Mouse (Mus musculus) thymus, postnatal 4 days (tissue): ENCODE data around the gene Dcaf8.

Source experiments
- DNase-seq: peaks from one replicate; pipeline ENCODE4 v3.0.0; 2021

Dcaf8 gene

DNA sequence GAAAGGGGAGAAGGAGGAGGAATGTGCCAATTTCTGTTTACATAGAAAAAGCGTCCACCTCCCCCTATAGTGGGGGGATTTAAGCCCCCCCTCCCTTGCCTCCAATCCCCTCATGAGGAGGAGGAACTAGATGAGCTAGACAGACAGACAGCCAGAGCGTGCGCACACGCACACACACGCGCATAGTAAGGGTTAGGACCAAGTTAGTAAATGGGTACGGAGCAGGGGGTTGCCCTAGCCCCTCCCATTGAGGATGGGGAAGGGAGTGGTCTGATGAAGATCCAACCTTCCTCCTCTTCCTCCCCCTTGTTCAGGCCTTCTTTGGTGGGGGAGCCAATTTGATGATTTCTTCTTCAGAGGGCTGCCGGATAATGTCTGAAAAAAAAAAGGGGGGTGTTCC is 50.4 kb downstream of the Dcaf8 start:
- no peak for DNase-seq

DNA sequence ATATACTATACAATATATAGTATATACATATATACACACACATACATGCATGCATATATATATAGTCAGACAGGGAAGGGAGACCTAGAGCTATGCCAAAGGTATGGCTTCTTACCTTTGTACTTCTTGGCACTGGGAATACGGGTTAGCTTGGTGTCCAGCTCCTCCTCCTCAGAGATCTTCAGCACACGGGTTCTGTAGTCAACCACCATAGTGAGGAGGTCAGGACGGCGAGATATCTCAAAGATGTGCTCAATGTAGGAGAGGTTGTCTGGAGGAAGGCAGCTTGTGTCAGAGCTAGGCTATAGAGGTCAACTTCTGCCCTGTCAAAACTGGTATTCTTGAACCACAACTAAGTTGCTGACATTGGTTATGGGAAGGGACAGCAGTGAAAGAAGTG is 51.1 kb downstream of the Dcaf8 start:
- DNase-seq = no peak

DNA sequence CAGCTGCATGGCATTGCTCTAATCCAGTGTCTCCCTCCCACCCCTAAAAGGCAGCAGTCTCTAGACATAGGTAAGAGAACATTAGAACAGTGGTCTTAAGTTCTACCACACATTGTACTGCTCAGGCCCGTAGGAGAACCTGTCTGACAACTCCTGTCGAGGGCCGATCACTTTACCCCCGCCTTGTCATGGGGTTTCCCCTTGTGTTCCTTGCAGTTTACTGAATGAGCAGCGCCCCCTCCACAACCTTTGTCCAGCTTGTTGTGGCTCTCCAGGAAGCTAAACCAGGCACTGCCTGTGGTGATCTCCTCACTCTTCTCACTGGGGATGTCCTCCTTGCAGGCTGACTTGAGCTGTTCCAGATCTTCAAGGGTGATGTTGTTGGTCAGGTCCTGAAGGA is 52.3 kb downstream of the Dcaf8 start:
- no peak for DNase-seq

DNA sequence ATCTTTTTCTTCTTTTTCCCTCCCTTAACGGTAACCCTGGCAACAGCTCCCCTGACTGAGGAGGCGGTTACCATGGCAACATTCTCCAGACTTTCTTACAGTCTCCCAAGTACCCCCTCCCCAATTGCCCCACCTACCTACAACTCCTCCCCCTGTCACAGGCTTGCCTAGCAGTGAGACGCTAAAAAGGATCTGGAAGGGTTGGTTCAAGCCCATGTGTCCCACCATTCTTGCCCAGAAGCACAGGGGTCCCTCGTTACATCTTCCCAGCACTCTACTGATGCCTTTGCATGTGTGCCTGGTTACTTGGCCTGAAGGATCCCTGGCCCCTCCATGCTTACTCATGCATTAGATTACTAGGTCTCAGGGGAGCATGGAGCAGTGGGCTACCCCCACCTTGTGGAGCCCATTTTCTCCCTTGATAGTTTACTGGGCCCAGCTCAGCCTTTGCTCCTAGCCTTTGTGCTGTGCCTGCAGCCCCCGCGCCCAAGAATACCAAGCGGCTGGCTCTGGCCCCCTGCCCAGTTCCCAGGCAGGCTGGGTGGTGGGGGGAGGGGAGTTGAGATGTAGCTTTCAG is 53.1 kb downstream of the Dcaf8 start:
- no peak for DNase-seq

DNA sequence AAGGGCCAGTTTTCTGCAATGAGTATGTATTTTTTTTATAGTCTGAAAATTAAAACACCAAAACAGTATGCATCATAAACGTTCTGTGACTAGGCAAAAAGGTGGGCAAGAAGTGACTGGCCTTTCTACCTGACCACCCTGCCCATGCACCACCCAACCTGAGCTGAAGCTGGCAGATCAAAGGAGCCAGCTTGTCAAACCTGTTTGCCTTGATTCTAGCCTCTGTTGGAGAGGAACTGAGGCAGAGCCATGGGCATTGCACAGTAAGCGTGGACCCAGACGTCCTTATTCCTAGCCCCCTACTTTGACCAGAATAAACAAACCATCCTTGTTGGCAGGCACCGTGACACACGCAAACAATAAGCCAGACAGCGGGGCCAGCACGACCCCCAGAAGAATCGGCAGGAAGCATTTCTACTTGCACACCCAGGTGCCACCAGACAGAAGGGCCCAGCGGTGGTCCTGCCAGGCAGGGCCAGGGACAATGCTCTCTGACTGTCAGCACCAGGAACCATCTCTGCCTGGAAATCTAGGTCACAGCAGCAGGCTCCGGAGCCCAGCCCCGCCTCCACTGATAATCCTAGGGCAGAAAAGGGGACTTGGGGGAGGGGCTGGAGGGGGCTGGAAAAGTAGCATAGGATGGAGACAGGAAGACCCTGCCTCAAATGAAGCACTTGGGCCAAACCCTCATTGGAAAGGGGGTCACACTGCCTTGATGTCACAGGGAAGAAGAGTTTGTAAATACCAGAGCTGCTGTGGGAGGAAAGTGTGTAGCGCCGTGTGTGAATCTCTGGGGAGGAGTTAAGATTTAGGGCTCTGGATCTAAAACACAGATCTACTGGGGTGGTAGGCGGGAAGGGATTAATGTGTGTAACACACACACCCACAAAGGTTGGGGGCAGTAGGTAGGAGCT is 54.3 kb downstream of the Dcaf8 start:
- DNase-seq = no peak

DNA sequence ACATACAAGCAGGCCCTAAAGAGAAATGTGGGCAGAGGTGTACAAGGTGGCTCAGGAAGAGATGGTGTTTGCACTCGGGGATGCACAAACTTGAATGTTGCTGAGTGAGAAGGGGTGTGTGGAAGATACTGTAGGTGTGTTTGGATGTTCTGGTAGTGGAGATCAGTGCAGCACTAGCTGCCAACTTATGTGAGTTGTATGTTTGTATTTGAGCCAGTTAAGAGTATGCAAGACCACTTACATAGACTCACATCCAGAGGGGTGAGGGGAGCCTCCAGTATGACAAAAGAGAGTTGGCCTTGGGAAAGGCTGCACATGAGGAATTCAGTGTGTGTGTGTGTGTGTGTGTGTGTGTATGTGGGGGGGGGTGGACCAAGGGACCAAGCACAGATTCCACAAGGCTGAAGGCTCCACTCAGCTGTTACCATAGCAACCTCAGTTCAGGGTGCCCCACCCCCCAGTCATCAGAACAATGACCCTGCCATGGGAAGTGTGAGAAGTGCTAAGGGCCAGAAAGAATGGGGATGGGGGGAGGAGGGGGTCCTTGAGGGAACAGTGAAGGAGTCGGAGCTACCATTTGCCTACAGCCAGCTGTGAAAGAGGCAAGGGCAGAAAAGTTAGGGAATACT is 55.1 kb downstream of the Dcaf8 start:
- DNase-seq = no peak

DNA sequence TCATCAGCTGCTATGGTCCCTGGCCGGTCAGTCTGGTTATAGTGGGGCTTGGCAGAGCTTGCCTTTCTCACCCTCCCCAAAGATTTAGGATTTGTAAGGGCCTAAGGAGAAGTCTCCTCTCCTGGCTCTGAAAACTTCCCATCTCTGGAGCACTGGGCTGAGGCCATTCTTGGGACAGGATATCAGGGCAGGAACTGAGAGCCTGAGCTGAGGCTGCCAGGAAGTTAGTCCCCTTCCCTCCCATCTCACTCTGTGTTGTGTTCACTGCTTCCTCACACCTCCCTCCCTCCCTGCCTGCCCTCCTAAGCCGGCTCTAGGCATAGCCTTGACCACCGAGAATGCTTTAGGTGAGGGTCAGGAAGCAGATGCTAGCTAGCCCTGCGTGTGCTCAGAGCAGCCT is 55.7 kb downstream of the Dcaf8 start:
- DNase-seq = no peak

DNA sequence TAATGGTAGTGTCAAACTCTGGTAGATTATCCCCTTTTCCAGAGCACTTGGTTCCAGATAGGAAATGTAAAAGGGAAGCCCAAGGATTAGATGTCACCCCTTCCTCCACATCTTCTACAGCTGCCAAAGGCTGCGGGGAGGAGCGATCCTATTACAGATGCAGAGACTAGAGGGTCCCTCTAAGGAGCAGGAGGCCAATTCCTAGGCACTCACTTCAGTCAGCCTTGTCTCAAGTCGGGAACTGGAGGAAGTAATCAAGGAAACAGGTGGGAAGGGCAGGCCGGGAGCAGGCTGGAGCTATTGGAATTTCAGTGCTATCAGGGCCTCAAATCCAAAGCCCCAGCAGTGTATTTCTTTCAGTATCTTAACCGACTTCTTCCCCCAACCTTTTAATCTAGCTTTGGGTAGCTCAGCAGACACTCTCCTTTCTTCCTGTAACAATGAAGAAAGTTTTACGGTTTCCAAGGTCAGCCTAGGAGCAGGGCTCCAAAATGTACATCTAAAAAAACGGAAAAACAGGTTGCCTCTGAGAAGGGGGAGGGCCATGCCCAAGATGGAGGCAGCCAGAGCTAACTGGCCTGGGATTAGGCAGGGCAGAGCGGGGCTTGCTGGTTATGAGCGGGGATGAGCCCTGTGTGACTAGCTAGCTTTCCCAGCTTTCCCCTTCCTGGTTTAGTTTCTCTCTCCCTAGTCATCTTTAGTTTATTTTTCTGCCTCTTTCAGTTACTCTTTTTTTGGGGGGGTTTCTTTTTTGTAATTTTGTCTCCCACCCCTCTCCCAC is 56.3 kb downstream of the Dcaf8 start:
- DNase-seq = no peak

DNA sequence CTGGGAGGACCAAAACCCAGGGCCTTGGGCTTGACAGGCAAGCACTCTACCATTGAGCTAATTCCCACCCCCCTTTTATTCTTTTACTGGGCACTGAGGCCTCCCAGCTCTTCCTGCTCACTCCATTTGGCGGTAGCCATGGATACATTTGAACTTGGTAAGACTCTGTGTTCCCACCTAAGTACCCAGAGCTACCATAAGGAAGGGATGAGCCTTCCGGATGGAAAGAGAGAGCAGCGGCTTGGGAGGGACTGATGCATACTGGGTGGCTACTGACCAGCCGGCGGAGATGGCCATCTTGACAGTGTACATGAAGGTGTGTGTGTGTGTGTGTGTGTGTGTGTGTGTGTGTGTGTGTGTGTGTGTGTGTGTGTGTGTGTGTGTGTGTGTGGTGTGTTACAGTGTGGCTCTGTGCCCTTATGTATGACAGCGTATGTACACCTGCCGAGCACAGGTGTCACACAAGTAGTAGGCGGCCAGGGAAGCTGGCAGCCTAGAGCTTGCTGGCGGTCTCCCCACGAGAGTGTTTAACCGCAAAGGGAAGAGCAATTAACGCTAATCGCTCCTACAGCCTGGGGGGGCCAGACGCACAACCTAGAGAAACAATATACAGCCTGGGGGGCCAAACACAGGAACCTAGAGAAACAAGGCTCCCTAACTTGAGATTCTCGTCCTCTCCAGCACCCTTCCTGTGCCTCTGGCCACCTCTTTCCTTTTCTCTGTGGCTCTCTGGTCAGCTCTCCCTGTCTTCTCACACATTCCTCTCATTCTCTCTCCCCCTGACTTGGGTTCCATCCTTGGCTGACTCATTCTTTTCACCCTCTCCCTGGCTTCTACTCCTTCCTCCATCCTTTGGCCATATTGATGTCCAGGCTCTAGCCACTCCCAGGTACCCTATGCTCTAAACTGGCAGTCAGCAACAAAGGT is 57.2 kb downstream of the Dcaf8 start:
- DNase-seq = no peak

DNA sequence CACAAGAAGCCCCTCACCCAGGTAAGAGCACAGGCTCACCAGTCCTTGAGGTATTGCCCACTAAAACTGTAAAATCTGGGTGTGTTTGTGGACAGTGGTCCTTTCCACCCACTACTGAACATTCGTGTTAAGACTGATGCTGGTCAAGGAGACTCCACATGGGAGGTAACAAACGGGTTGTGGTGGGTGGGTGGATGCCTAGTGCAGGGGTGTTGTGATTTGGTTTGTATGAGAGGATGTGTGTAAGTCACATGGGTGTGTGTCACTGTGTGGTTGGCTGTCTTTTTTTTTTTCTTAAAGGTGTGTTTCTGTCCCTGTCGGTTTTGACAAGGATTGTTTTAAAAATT is 57.8 kb downstream of the Dcaf8 start:
- DNase-seq = no peak

DNA sequence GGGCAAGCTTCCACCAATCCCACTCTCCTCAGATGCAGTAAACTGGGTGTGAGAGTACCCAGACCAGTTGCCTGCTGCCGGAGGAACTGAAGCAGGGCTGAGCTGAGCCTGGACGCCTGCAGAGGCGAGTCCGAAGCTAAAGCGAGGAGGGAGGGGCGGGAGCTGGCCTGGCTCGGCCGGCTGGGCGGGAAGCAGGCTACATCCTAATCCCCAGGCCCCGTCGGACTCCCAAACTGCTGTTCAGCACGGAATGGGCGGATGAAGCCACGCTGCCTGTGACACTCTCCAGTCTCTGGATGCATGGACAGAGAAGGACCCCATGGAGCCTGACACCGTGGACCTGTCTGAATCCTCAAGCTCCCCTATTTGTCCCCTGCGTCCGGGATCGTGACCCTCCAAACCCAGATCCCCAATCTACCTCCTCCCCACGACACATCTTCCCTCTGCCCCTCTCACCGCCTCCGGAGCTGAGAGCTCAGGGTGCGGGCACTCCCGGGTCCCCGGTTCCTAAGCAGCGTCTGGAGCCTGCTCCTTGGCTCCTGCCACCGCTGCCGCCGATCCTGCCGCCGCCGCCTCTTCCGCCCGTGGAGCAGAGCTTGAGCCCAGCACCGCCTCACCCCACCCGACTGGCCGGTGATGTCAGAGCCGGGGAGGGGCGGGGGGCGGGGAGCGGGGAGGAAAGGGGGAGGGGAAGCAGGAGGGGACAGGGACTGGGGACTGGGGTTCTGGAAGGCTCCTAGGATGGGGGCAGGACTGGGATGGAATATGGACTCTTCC is 58.4 kb downstream of the Dcaf8 start, which contains the start of gene Pea15a:
TSS of gene Pea15a (minus strand) at position 664 of the 777 bp plus-strand sequence.
- peak; percentile 77 for DNase-seq

DNA sequence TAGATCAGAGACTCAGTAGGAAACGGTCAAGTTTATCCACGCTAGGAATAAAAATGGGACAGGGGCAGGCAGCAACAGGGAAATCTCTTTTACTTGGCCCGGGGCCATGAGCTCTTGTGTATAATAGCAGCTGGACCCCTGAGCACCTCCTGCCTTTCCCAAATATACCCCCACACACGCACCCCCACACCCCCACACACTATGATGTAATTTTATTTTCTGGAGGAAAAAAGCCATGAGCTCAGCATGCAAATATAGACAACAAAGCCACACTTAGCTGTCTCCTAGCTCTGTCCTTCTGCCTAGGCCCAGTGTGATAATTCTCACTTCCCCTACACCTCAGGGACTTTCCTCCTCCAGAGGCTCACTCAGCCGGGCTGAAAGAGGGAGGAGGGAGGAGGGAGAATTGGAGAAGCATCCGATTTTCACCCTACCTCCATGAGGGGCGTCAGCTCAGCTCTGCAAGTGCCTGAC is 59.3 kb downstream of the Dcaf8 start:
- no peak for DNase-seq

DNA sequence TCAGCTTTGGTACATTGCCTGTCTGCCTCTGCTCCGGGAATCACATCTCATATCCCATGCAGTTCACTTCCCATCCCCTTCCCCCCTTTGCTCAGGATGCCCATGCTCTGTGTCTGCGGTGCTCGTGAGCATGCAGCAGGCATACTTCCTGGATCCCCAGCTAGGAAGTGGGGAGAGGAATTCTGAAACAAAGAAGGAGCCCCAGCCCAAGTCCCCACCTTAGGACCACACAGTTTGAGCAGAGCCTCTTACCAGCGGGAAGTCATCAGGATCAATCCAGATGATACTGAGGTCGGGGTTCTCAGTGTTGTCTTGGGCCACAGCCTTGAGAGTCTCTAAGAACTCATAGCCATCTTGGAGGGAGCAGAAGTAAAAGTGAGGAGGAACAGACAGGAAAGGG is 64.9 kb downstream of the Dcaf8 start:
- no peak for DNase-seq

DNA sequence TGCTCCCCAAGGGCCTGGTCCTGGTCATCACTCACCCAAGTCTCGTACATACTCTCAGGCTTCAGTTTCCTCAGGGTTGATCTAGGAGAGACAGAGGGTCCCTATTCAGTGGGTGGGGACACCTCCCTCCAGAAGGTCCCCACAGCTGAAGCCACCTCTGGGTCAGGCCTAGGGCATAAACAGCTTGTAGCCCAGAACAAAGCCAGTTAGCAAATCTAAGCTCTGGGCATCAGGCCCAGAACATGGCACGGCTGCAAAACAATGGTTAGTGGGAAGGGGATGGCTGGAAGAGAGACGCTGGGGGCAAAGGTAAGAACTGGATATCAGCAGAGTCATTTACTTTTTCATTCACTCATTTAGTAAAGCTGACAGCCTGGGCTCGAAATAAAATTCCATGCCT is 65.9 kb downstream of the Dcaf8 start:
- no peak for DNase-seq

DNA sequence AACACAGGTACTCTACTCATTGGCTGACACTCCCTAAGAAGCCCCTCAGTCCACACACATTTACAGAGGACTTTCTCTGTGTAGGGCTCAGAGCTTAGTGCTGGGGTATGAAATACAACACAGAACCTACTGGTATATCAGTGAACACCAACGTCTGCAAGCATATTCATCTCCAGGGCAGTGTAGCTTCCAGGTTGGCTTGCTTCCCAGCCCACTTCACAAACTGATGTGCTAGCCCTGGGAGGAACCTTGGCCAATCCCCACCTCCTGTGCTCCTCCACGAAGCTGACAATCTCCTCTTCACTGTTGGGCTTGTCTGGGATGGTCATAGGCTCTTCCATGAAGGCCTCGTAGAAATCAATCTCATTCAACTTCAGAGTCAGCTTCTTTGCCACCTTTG is 66.9 kb downstream of the Dcaf8 start:
- DNase-seq = no peak

DNA sequence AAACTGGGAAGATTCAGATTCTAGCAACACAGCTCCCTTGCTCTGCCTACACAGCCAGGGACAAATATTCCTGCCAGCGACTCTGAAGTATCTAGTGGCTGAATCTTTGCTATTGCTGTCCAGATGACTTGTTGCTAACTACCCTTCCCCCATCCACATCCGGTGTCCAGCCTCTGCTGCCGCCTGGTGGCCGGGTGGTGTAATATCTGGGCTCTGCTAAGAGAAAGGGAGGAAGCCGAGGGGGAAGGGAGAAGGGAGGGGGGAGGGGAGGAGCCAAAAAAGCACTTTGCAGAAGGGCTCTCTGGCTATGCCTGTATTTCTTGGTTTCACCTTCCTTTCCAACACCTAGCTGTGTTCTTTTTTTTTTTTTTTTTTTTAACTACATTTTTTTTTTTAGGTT is 69.3 kb downstream of the Dcaf8 start:
- peak; percentile 94 for DNase-seq

DNA sequence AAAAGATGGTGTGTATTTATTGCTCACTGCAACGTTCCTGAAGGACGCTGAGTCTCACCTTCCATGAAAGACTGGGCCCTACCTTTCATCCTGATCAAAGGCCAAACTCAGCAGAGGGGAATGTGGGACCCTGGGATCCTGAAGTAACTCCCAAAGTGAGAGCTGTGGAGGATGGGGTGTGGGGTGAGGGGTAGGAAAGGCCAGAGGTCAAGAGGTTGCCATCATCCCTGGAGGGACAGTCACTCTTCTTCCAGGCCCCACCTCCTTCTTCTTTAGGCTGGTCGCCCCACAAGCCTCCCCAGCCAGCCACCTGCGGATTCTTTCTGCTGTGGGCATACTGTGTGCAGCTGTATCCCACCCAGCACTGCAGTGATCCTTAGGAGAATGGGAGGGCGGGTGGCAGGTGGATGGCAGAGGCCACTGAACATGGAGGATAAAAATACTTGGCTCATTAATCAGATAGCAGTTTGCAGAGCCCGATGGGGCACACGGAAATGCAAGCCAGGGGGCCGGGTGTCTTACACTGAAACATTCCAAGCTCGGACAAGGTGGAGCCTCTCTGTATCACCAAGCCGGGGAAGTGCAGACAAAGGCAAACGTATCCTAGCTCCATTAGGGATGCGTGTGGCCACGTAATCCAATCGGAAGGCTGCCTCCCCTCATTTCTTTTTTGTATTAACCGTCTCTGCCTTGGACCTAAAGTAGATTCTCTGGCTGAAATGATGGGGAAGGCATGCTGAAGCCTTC is 70.5 kb downstream of the Dcaf8 start:
- no peak for DNase-seq

DNA sequence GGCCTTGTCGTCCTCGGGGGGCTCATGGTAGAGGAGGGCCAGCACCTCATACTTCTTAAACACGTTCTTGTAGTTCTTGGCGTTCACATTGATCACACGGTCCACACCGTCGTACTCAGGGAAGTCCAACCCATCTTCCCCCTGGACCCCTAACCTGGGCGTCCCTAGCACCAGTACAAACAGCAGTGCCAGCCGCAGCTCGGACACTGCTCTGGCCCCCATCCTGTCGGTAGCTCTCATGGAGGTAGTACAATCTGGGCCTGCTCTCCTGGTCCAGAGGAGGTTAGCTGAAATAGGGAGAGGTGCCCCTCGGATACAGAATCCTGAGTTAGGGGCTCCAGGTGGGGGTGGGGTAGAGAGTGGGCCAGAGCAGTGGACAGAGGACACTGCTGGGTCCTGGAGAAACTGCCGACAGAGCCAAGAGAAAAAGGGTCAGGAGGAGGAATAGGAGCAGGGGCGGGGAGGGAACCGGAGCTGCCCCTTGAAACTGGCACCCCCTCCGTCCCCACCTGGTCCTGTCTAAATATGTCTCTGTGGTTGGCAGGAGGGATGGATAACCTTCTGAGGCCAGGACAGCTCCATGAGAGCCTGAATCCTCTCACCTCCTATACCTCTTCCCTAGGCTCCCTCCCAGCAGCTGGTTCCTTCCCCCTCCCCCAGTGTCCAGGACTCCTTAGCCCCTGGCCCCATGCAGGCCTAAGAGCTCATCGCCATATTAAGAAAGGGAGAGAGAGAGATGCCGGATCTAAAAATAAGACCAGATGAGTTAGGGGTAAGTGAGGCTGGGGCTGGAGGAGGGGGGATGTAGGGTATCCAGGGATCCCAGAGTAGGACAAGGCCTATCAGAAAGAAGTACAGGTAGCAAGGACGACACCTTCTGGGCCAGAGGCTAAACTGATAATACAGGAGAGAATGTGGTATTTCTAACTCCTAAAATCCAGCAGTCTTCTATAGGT is 71.8 kb downstream of the Dcaf8 start, which contains the start of gene Casq1:
TSS of gene Casq1 (minus strand) at position 418 of the 956 bp plus-strand sequence.
- no peak for DNase-seq

DNA sequence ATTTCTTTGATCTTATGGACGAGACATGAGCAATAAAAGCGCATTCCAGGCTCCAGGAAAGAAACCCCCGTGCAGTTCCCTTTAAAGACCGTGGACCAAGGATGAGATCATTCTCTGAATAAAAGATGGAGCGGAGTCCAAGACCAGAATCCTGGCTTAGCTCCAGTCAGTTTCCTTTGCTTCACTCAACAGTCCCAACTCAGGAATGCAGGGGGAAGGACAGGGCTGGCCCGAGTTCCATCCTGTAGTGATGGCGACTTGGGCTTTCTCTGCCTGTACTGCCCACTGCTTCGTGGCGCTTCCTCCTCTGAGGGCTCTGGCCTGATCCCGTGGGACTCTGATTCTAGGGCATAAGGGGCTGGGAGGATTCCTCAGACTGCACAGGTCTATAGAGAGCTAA is 72.5 kb downstream of the Dcaf8 start:
- DNase-seq = no peak
